Mouse (Mus musculus): Measurements from ENCODE around the gene Zfp335.
A peak's percentile ranks its signal among the peaks of the same experiment; 100 is the strongest.

Gene Zfp335

GRCm38 (mm10) chr2:164924100-164924857 lies 12.7 kb upstream of the Zfp335 start:
- peak; percentile 80 for DNase-seq

- DNase-seq: no peak
Measured at GRCm38 (mm10) chr2:164923291-164923690, 11.7 kb upstream of the Zfp335 start.

- DNase-seq: no peak
Measured at GRCm38 (mm10) chr2:164921984-164922383, 10.4 kb upstream of the Zfp335 start.

GRCm38 (mm10) chr2:164918325-164918724 lies 6.8 kb upstream of the Zfp335 start:
- DNase-seq: no peak

GRCm38 (mm10) chr2:164917371-164917770 lies 5.8 kb upstream of the Zfp335 start:
- DNase-seq: no peak

- DNase-seq: no peak
Measured at GRCm38 (mm10) chr2:164916820-164917219, 5.3 kb upstream of the Zfp335 start.

GRCm38 (mm10) chr2:164913428-164913786 lies 1.9 kb upstream of the Zfp335 start:
- no peak for DNase-seq

- DNase-seq: no peak
Measured at GRCm38 (mm10) chr2:164912749-164913427, 1.3 kb upstream of the Zfp335 start.

- peak; percentile 59 for DNase-seq
Measured at GRCm38 (mm10) chr2:164912151-164912550, 594 bp upstream of the Zfp335 start.

- no peak for DNase-seq
Measured at GRCm38 (mm10) chr2:164910360-164911061, 1.0 kb downstream of the Zfp335 start.

GRCm38 (mm10) chr2:164909542-164909941 lies 2.0 kb downstream of the Zfp335 start:
- no peak for DNase-seq

GRCm38 (mm10) chr2:164909100-164909499 lies 2.5 kb downstream of the Zfp335 start:
- DNase-seq: no peak

GRCm38 (mm10) chr2:164908011-164908410 lies 3.5 kb downstream of the Zfp335 start:
- no peak for DNase-seq

- DNase-seq: no peak
Measured at GRCm38 (mm10) chr2:164907511-164907910, 4.0 kb downstream of the Zfp335 start.

GRCm38 (mm10) chr2:164906071-164906470 lies 5.5 kb downstream of the Zfp335 start:
- DNase-seq: no peak

- DNase-seq: no peak
Measured at GRCm38 (mm10) chr2:164903496-164903895, 8.1 kb downstream of the Zfp335 start.

GRCm38 (mm10) chr2:164901380-164901779 lies 10.2 kb downstream of the Zfp335 start:
- no peak for DNase-seq

GRCm38 (mm10) chr2:164899723-164900459 lies 11.7 kb downstream of the Zfp335 start:
- DNase-seq: no peak

GRCm38 (mm10) chr2:164899034-164899433 lies 12.5 kb downstream of the Zfp335 start:
- no peak for DNase-seq

- DNase-seq: no peak
Measured at GRCm38 (mm10) chr2:164898008-164898407, 13.5 kb downstream of the Zfp335 start.

- no peak for DNase-seq
Measured at GRCm38 (mm10) chr2:164895885-164896284, 15.7 kb downstream of the Zfp335 start.

- DNase-seq: no peak
Measured at GRCm38 (mm10) chr2:164894644-164895043, 16.9 kb downstream of the Zfp335 start.

GRCm38 (mm10) chr2:164894048-164894447 lies 17.5 kb downstream of the Zfp335 start:
- no peak for DNase-seq
